Mouse (Mus musculus): Measurements from ENCODE around the gene Ugt8a. TPM values are rescaled to one million over a fixed set of nuclear protein-coding genes. Genes with fewer than 3 reads are reported as not detected.

The Ugt8a gene
- 1.8 and 2.1 TPM in 2 replicates for polyA plus RNA-seq (2014; fragmentation: Nextera tagmentation; extraction: Ambion mirVana)

GRCm38 (mm10) chr3:125938092-125938755 is at the start of gene Ugt8a:
TSS of gene Ugt8a (minus strand) at chr3:125938619.
- Histone ChIP-seq H3K9me3 (replicated peaks; ENCODE audit: control insufficient read depth, low read length) (no peaks in the 10 kb centered on the region), H3K36me3 (replicated peaks; ENCODE audit: control insufficient read depth, insufficient read depth, low read depth, low read length) (no peaks in the 10 kb centered on the region), H3K4me1 (ENCODE audit: control insufficient read depth, insufficient read depth, low read length) (no peaks in the 10 kb centered on the region), H3K27ac (replicated peaks; ENCODE audit: low read depth, low read length) (no peak within 1 kb of the TSS), H3K4me3 (ENCODE audit: low read depth, low read length) (peak within 1 kb of the TSS; percentile 51), H3K9ac (replicated peaks; ENCODE audit: low read length) (peak within 1 kb of the TSS; percentile 48), H3K27me3 (ENCODE audit: control insufficient read depth, insufficient read depth, low read length) (peaks cover 22% of the 10 kb centered on the region), H3K4me2 (ENCODE audit: low read depth, low read length) (peak within 1 kb of the TSS; percentile 94)
- DNase-seq (ENCODE audit: low spot score) (peak; percentile 63), ATAC-seq (replicated peaks; ENCODE audit: insufficient number of reproducible peaks, low FRiP score, low TSS enrichment, low read depth) (peak; percentile 92)
- 0% methylated on average over 53 of the region's 85 CpGs for WGBS

GRCm38 (mm10) chr3:125986639-125987038 is 48.2 kb upstream of the Ugt8a start:
- H3K4me3 ChIP-seq (ENCODE audit: low read depth, low read length): no peak overlapping the region
- ATAC-seq (replicated peaks; ENCODE audit: insufficient number of reproducible peaks, low FRiP score, low TSS enrichment, low read depth) (no peak), DNase-seq (ENCODE audit: low spot score) (no peak)
- no peak overlapping the region for H3K9ac ChIP-seq (replicated peaks; ENCODE audit: low read length)
- H3K27ac ChIP-seq (replicated peaks; ENCODE audit: low read depth, low read length): no peak overlapping the region
- no peaks in the 10 kb centered on the region for H3K9me3 ChIP-seq (replicated peaks; ENCODE audit: control insufficient read depth, low read length)
- H3K4me1 ChIP-seq (ENCODE audit: control insufficient read depth, insufficient read depth, low read length): no peaks in the 10 kb centered on the region
- H3K27me3 ChIP-seq (ENCODE audit: control insufficient read depth, insufficient read depth, low read length): no peaks in the 10 kb centered on the region
- no peak overlapping the region for H3K4me2 ChIP-seq (ENCODE audit: low read depth, low read length)
- H3K36me3 ChIP-seq (replicated peaks; ENCODE audit: control insufficient read depth, insufficient read depth, low read depth, low read length): no peaks in the 10 kb centered on the region

GRCm38 (mm10) chr3:125983707-125984420 is 45.4 kb upstream of the Ugt8a start:
- Histone ChIP-seq H3K4me3 (ENCODE audit: low read depth, low read length) (no peak overlapping the region), H3K4me2 (ENCODE audit: low read depth, low read length) (no peak overlapping the region), H3K27me3 (ENCODE audit: control insufficient read depth, insufficient read depth, low read length) (no peaks in the 10 kb centered on the region), H3K9me3 (replicated peaks; ENCODE audit: control insufficient read depth, low read length) (no peaks in the 10 kb centered on the region), H3K27ac (replicated peaks; ENCODE audit: low read depth, low read length) (no peak overlapping the region), H3K36me3 (replicated peaks; ENCODE audit: control insufficient read depth, insufficient read depth, low read depth, low read length) (no peaks in the 10 kb centered on the region), H3K4me1 (ENCODE audit: control insufficient read depth, insufficient read depth, low read length) (no peaks in the 10 kb centered on the region), H3K9ac (replicated peaks; ENCODE audit: low read length) (no peak overlapping the region)
- no peak for DNase-seq (ENCODE audit: low spot score)
- WGBS: 90% methylated on average over 2 of the region's 2 CpGs
- no peak for ATAC-seq (replicated peaks; ENCODE audit: insufficient number of reproducible peaks, low FRiP score, low TSS enrichment, low read depth)

- no peak overlapping the region for H3K4me3 ChIP-seq (ENCODE audit: low read depth, low read length)
- no peak for ATAC-seq (replicated peaks; ENCODE audit: insufficient number of reproducible peaks, low FRiP score, low TSS enrichment, low read depth)
Observed at GRCm38 (mm10) chr3:125979475-125979874, 41.1 kb upstream of the Ugt8a start.

GRCm38 (mm10) chr3:125975899-125976298 is 37.5 kb upstream of the Ugt8a start:
- WGBS: 68% methylated on average over 4 of the region's 4 CpGs
- Histone ChIP-seq H3K9me3 (replicated peaks; ENCODE audit: control insufficient read depth, low read length) (no peaks in the 10 kb centered on the region), H3K9ac (replicated peaks; ENCODE audit: low read length) (no peak overlapping the region)

More at GRCm38 (mm10) chr3:125979475-125979874, 41.1 kb upstream of the Ugt8a start:
- 88% methylated on average over 3 of the region's 3 CpGs for WGBS
- Histone ChIP-seq H3K27me3 (ENCODE audit: control insufficient read depth, insufficient read depth, low read length) (no peaks in the 10 kb centered on the region), H3K4me2 (ENCODE audit: low read depth, low read length) (no peak overlapping the region), H3K9me3 (replicated peaks; ENCODE audit: control insufficient read depth, low read length) (no peaks in the 10 kb centered on the region), H3K36me3 (replicated peaks; ENCODE audit: control insufficient read depth, insufficient read depth, low read depth, low read length) (no peaks in the 10 kb centered on the region), H3K9ac (replicated peaks; ENCODE audit: low read length) (no peak overlapping the region), H3K4me1 (ENCODE audit: control insufficient read depth, insufficient read depth, low read length) (no peaks in the 10 kb centered on the region), H3K27ac (replicated peaks; ENCODE audit: low read depth, low read length) (no peak overlapping the region)
- DNase-seq (ENCODE audit: low spot score): no peak

GRCm38 (mm10) chr3:125969458-125969857 is 31.0 kb upstream of the Ugt8a start:
- H3K36me3 ChIP-seq (replicated peaks; ENCODE audit: control insufficient read depth, insufficient read depth, low read depth, low read length): no peaks in the 10 kb centered on the region
- no peak for DNase-seq (ENCODE audit: low spot score)
- H3K9ac ChIP-seq (replicated peaks; ENCODE audit: low read length): no peak overlapping the region
- 54% methylated on average over 4 of the region's 4 CpGs for WGBS
- H3K4me1 ChIP-seq (ENCODE audit: control insufficient read depth, insufficient read depth, low read length): no peaks in the 10 kb centered on the region
- no peaks in the 10 kb centered on the region for H3K27me3 ChIP-seq (ENCODE audit: control insufficient read depth, insufficient read depth, low read length)
- no peak overlapping the region for H3K4me2 ChIP-seq (ENCODE audit: low read depth, low read length)
- H3K9me3 ChIP-seq (replicated peaks; ENCODE audit: control insufficient read depth, low read length): no peaks in the 10 kb centered on the region
- no peak for ATAC-seq (replicated peaks; ENCODE audit: insufficient number of reproducible peaks, low FRiP score, low TSS enrichment, low read depth)
- H3K27ac ChIP-seq (replicated peaks; ENCODE audit: low read depth, low read length): no peak overlapping the region
- no peak overlapping the region for H3K4me3 ChIP-seq (ENCODE audit: low read depth, low read length)

More at GRCm38 (mm10) chr3:125975899-125976298, 37.5 kb upstream of the Ugt8a start:
- Histone ChIP-seq H3K27me3 (ENCODE audit: control insufficient read depth, insufficient read depth, low read length) (no peaks in the 10 kb centered on the region), H3K36me3 (replicated peaks; ENCODE audit: control insufficient read depth, insufficient read depth, low read depth, low read length) (no peaks in the 10 kb centered on the region), H3K4me2 (ENCODE audit: low read depth, low read length) (no peak overlapping the region), H3K4me3 (ENCODE audit: low read depth, low read length) (no peak overlapping the region), H3K4me1 (ENCODE audit: control insufficient read depth, insufficient read depth, low read length) (no peaks in the 10 kb centered on the region), H3K27ac (replicated peaks; ENCODE audit: low read depth, low read length) (no peak overlapping the region)
- ATAC-seq (replicated peaks; ENCODE audit: insufficient number of reproducible peaks, low FRiP score, low TSS enrichment, low read depth): no peak
- no peak for DNase-seq (ENCODE audit: low spot score)

GRCm38 (mm10) chr3:125956196-125956885 is 17.9 kb upstream of the Ugt8a start:
- no peak overlapping the region for H3K27ac ChIP-seq (replicated peaks; ENCODE audit: low read depth, low read length)
- H3K4me2 ChIP-seq (ENCODE audit: low read depth, low read length): no peak overlapping the region
- no peaks in the 10 kb centered on the region for H3K36me3 ChIP-seq (replicated peaks; ENCODE audit: control insufficient read depth, insufficient read depth, low read depth, low read length)
- H3K4me1 ChIP-seq (ENCODE audit: control insufficient read depth, insufficient read depth, low read length): no peaks in the 10 kb centered on the region
- no peaks in the 10 kb centered on the region for H3K27me3 ChIP-seq (ENCODE audit: control insufficient read depth, insufficient read depth, low read length)
- H3K9me3 ChIP-seq (replicated peaks; ENCODE audit: control insufficient read depth, low read length): no peaks in the 10 kb centered on the region
- no peak for DNase-seq (ENCODE audit: low spot score)
- H3K4me3 ChIP-seq (ENCODE audit: low read depth, low read length): no peak overlapping the region
- H3K9ac ChIP-seq (replicated peaks; ENCODE audit: low read length): no peak overlapping the region
- ATAC-seq (replicated peaks; ENCODE audit: insufficient number of reproducible peaks, low FRiP score, low TSS enrichment, low read depth): no peak
- 64% methylated on average over 3 of the region's 3 CpGs for WGBS

GRCm38 (mm10) chr3:125954881-125955280 is 16.5 kb upstream of the Ugt8a start:
- DNase-seq (ENCODE audit: low spot score) (no peak), ATAC-seq (replicated peaks; ENCODE audit: insufficient number of reproducible peaks, low FRiP score, low TSS enrichment, low read depth) (no peak)
- Histone ChIP-seq H3K9ac (replicated peaks; ENCODE audit: low read length) (no peak overlapping the region), H3K27me3 (ENCODE audit: control insufficient read depth, insufficient read depth, low read length) (no peaks in the 10 kb centered on the region), H3K4me2 (ENCODE audit: low read depth, low read length) (no peak overlapping the region), H3K27ac (replicated peaks; ENCODE audit: low read depth, low read length) (no peak overlapping the region), H3K9me3 (replicated peaks; ENCODE audit: control insufficient read depth, low read length) (no peaks in the 10 kb centered on the region), H3K4me1 (ENCODE audit: control insufficient read depth, insufficient read depth, low read length) (no peaks in the 10 kb centered on the region), H3K36me3 (replicated peaks; ENCODE audit: control insufficient read depth, insufficient read depth, low read depth, low read length) (no peaks in the 10 kb centered on the region), H3K4me3 (ENCODE audit: low read depth, low read length) (no peak overlapping the region)
- WGBS: 71% methylated on average over 1 of the region's 1 CpGs
